Mouse (Mus musculus) adrenal gland, postnatal 25 days (tissue): ENCODE measurements at regions not wholly inside any gene's neighbourhood (a gene's known extent, or its start where the extent isn't known, plus 50 kb on each side); places are given as distances from the start of the nearest gene placed in this dataset.

Experiments
- DNase-seq: peaks from one replicate; pipeline ENCODE4 v3.0.0; 2021; ENCODE audit warnings: mixed read lengths

GRCm38 (mm10) chr10:100922976-100923375, 332.7 kb downstream of the 1700017N19Rik start:
- DNase-seq = no peak

GRCm38 (mm10) chr10:100927086-100927485, 336.8 kb downstream of the 1700017N19Rik start:
- DNase-seq = no peak

GRCm38 (mm10) chr10:100931739-100932138, 341.5 kb downstream of the 1700017N19Rik start:
- no peak for DNase-seq

GRCm38 (mm10) chr10:100958371-100958770, 368.1 kb downstream of the 1700017N19Rik start:
- DNase-seq = no peak

- no peak for DNase-seq
Observed at GRCm38 (mm10) chr10:101003469-101003868, 413.2 kb downstream of the 1700017N19Rik start.

GRCm38 (mm10) chr10:101004687-101005086, 414.4 kb downstream of the 1700017N19Rik start:
- no peak for DNase-seq

- DNase-seq = no peak
Observed at GRCm38 (mm10) chr10:101015416-101015815, 425.1 kb downstream of the 1700017N19Rik start.

- DNase-seq = no peak
Observed at GRCm38 (mm10) chr10:101038630-101039029, 448.3 kb downstream of the 1700017N19Rik start.

- no peak for DNase-seq
Observed at GRCm38 (mm10) chr10:101039034-101039433, 448.8 kb downstream of the 1700017N19Rik start.
